Mouse (Mus musculus) erythroblast, embryonic 14.5 days (primary cell): ENCODE measurements around the gene Cyba.

Experiments used
- GATA1 ChIP-seq: IDR thresholded peaks from 2 replicates; pipeline ENCODE4 v1.6.1; 2012; ENCODE audit warnings: low read length, inconsistent platforms, mixed read lengths
- TAL1 ChIP-seq: IDR thresholded peaks from 3 replicates; pipeline ENCODE4 v1.6.1; 2012; ENCODE audit warnings: low read length, inconsistent platforms, mixed read lengths

DNA sequence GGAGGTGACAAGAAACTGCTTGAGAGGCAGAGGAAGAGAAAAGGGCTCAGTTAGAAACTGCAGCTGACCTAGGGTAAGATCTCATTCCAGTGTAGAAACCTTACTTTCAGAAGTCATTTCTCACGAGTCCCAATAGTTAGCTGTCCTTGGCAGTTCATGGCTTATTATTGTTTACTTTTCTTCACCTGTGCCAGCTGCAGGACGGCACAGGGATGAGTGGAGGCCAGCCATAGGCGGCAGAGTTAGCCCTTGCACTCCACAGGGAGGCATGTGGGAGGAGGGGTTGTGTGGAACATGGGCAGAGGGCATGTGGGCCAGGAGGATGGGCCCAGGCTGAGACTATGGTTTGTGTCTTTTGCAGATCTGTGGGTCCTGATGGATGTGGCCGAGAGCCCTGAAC lies 49.7 kb downstream of the Cyba start:
- TF ChIP-seq GATA1 (no peak), TAL1 (no peak)
